Mouse (Mus musculus) hindbrain, embryonic 11.5 days (tissue): Measurements from ENCODE around the gene Pfn1. TPM values are rescaled to one million over a fixed set of nuclear protein-coding genes. Genes with fewer than 3 reads are reported as not detected.

ENCODE experiments used
- ATAC-seq: fragments of 200-750 bp; cut with Nextera tagmentation; 2 replicates; pipeline ENCODE4 v1.8.0; 2017; ENCODE audit warnings: mild to moderate bottlenecking, moderate TSS enrichment, moderate library complexity; ENCODE audit not compliant: low FRiP score
- DNase-seq: peaks from one replicate; pipeline ENCODE4 v3.0.0-alpha.2; 2015; ENCODE audit warnings: low spot score
- H3K27ac ChIP-seq: fragments of 300-500 bp; sonication (generic); 2 replicates; pipeline ENCODE4 v1.5.1; 2014; ENCODE audit warnings: mild to moderate bottlenecking, low read depth, low read length
- H3K27me3 ChIP-seq: fragments of 300-500 bp; sonication (generic); 2 replicates; pipeline ENCODE4 v1.6.1; 2014; ENCODE audit warnings: mild to moderate bottlenecking, low read length, moderate library complexity, mixed read lengths; ENCODE audit not compliant: control insufficient read depth, insufficient read depth
- H3K36me3 ChIP-seq: fragments of 300-500 bp; sonication (generic); 2 replicates; pipeline ENCODE4 v1.6.1; 2014; ENCODE audit warnings: mild to moderate bottlenecking, low read length, moderate library complexity, mixed read lengths; ENCODE audit not compliant: control insufficient read depth, insufficient read depth
- H3K4me1 ChIP-seq: fragments of 300-500 bp; sonication (generic); replicated peaks from 2 replicates; pipeline ENCODE4 v1.6.1; 2014; ENCODE audit warnings: low read length, mixed read lengths; ENCODE audit not compliant: control insufficient read depth, insufficient read depth
- H3K4me2 ChIP-seq: fragments of 300-500 bp; sonication (generic); replicated peaks from 2 replicates; pipeline ENCODE4 v1.6.1; 2014; ENCODE audit warnings: mild to moderate bottlenecking, low read depth, low read length
- H3K4me3 ChIP-seq: fragments of 300-500 bp; sonication (generic); 2 replicates; pipeline ENCODE4 v1.5.1; 2014; ENCODE audit warnings: low read depth, low read length
- H3K9ac ChIP-seq: fragments of 300-500 bp; sonication (generic); 2 replicates; pipeline ENCODE4 v1.6.1; 2014; ENCODE audit warnings: low read depth, low read length
- H3K9me3 ChIP-seq: fragments of 300-500 bp; sonication (generic); 2 replicates; pipeline ENCODE4 v1.6.1; 2016; ENCODE audit warnings: low read length; ENCODE audit not compliant: control insufficient read depth
- WGBS: fragments of 180-500 bp; shearing (Covaris S2); extraction: QIAGEN DNeasy Blood & Tissue Kit; methylation state at CpG from one replicate; pipeline ENCODE4 v1.1.7; 2014; 5-methylcytosine and 5-hydroxymethylcytosine counted together
- polyA plus RNA-seq: library from polyadenylated mRNA; unstranded; fragments of >200 nt; fragmentation: Nextera tagmentation; extraction: Ambion mirVana; gene quantifications from 2 replicates; pipeline ENCODE4 v1.2.1, GENCODE M21; 2014

Pfn1 gene
- polyA plus RNA-seq, 1 experiment from 2014 or later = 1,523 TPM

DNA sequence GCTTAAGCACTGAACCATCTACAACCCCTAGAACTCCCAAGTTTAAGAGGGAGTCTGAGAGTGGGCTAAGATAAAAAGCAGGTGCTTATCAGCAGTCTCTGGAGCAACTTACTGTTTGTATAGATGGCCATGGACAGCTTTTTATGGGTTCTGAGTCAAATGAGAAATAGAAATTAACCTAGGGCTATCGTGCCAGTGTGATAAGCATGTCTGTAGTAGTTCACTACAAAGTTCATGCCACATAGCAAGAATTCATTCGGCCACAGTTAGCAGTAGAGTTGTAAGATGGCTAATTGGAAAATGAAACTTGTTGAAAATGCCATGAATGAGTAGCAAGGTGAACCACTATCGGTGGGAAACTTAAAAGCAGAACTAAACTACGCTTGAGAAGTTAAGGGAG, 5.9 kb downstream of the Pfn1 start:
- no peaks in the 10 kb centered on the region for H3K9me3 ChIP-seq
- H3K36me3 ChIP-seq = 0 out of 2 replicates have a peak, but pooled peaks cover 7% of the 10 kb centered on the region
- no peaks in the 10 kb centered on the region for H3K27me3 ChIP-seq
- no peak for ATAC-seq
- H3K4me1 ChIP-seq = peaks cover 18% of the 10 kb centered on the region
- H3K4me2 ChIP-seq = peak overlapping the region; percentile 96
- peak overlapping the region; percentile 69 for H3K4me3 ChIP-seq
- no peak for DNase-seq
- H3K27ac ChIP-seq = no peak overlapping the region
- H3K9ac ChIP-seq = no peak overlapping the region
- 90% methylated on average over 4 of the region's 4 CpGs for WGBS

GRCm38 (mm10) chr11:70647716-70648420, 6.6 kb downstream of the Pfn1 start:
- Histone ChIP-seq H3K36me3 (0 out of 2 replicates have a peak, but pooled peaks cover 7% of the 10 kb centered on the region), H3K4me1 (peaks cover 17% of the 10 kb centered on the region)
- 5% methylated on average over 28 of the region's 28 CpGs for WGBS

GRCm38 (mm10) chr11:70646691-70647650, 7.5 kb downstream of the Pfn1 start, which contains the start of the genes Rnf167 and Slc25a11:
Gene Rnf167 (plus strand): TSS chr11:70647235.
Gene Slc25a11 (minus strand): TSS chr11:70647479.
- ATAC-seq = peak; percentile 86
- H3K36me3 ChIP-seq = 0 out of 2 replicates have a peak, but pooled peaks cover 7% of the 10 kb centered on the region
- H3K9me3 ChIP-seq = no peaks in the 10 kb centered on the region
- H3K4me2 ChIP-seq = peak within 1 kb of the TSS; percentile 96
- H3K27ac ChIP-seq = peak within 1 kb of the TSS; percentile 79
- peak; percentile 99 for DNase-seq
- under 1% methylated on average over 63 of the region's 63 CpGs for WGBS
- peak within 1 kb of the TSS; percentile 79 for H3K9ac ChIP-seq
- H3K27me3 ChIP-seq = no peaks in the 10 kb centered on the region
- peak within 1 kb of the TSS; percentile 69 for H3K4me3 ChIP-seq
- H3K4me1 ChIP-seq = peaks cover 12% of the 10 kb centered on the region

More at GRCm38 (mm10) chr11:70647716-70648420, 6.6 kb downstream of the Pfn1 start:
- Histone ChIP-seq H3K27me3 (no peaks in the 10 kb centered on the region), H3K9me3 (no peaks in the 10 kb centered on the region), H3K9ac (peak overlapping the region; percentile 73), H3K4me2 (peak overlapping the region; percentile 96), H3K4me3 (peak overlapping the region; percentile 69), H3K27ac (peak overlapping the region; percentile 76)
- ATAC-seq (peak; percentile 17; the same call in 1 of the 2 replicates), DNase-seq (no peak)

- Histone ChIP-seq H3K4me1 (peaks cover 10% of the 10 kb centered on the region), H3K4me3 (peak overlapping the region; percentile 69), H3K9ac (peak overlapping the region; percentile 79), H3K4me2 (peak overlapping the region; percentile 75), H3K9me3 (no peaks in the 10 kb centered on the region), H3K36me3 (0 out of 2 replicates have a peak, but pooled peaks cover 7% of the 10 kb centered on the region), H3K27ac (peak overlapping the region; percentile 79), H3K27me3 (no peaks in the 10 kb centered on the region)
- WGBS = 26% methylated on average over 3 of the region's 3 CpGs
- DNase-seq (no peak), ATAC-seq (no peak)
Measured at GRCm38 (mm10) chr11:70646259-70646555, 8.2 kb downstream of the Pfn1 start.

DNA sequence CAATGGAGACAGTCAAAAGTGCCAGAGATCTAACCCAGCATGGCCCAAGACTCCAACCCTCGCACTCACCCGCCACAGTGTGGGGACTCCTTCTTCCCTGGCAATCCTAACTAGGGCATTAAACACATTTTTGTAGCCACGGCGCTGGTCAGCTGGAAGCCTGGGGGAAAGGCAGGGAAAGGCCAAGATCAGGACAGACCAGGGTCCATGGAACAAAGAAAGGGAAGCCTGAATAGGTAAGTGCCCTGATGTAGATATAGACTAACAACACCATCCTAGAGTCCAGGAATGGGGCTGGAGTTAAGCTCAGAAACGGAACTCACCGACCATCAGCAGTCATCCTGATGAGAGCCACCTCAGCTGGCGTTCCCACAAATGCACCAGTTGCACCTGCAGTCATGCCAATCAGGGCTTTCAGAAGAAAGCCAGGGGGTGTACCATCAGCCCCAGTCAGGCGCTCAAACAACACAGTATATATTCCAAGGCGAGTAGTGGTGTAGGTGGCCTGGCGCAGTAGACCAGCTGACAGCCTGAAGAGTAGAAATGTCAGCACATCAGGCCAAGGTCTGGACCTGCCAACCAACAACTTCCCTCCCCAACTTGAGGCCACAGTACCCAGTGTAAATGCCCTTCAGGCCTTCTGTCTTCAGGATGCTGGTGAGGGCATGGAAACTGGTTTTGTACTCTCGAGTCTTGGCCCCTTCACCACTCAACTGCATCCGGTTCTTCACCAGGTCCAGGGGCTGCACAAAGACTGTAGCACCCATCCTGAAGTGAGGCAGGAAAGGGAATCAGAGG, 8.8 kb downstream of the Pfn1 start:
- Histone ChIP-seq H3K36me3 (0 out of 2 replicates have a peak, but pooled peaks cover 6% of the 10 kb centered on the region), H3K4me3 (peak overlapping the region; percentile 69)
- DNase-seq = no peak

DNA sequence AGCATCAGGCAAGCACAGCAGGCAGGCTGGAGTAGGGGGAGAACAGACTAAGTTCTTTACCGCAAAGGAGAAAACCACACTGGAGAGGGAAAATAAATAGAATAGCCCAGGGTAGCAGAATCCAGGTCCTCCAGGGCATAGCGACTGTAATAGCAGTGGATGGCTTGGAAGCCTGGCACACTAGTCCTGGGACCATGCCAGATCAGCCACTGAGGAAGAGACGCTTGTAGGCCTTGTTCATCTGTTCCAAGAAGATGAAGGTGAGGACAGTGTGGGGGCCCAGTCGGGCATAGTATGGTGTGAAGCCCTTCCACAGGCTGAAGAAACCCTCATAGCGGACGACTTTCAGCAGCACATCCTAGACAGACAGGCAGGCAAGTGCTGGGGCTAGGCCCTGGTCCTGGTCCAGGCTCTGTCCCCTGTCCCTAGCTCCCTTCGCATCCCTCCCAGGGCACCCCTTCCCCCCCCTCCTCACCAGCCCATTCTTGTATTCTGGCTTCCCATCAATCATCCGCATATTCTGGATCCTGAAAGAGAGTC, 9.8 kb downstream of the Pfn1 start:
- 94% methylated on average over 8 of the region's 8 CpGs for WGBS
- DNase-seq (no peak), ATAC-seq (no peak)
- Histone ChIP-seq H3K9ac (no peak overlapping the region), H3K27me3 (no peaks in the 10 kb centered on the region), H3K9me3 (no peaks in the 10 kb centered on the region), H3K4me2 (no peak overlapping the region), H3K27ac (no peak overlapping the region), H3K4me1 (peaks cover 10% of the 10 kb centered on the region), H3K36me3 (0 out of 2 replicates have a peak, but pooled peaks cover 3% of the 10 kb centered on the region), H3K4me3 (no peak overlapping the region)

More for the DNA sequence above, 8.8 kb downstream of the Pfn1 start:
- peaks cover 10% of the 10 kb centered on the region for H3K4me1 ChIP-seq
- no peak overlapping the region for H3K27ac ChIP-seq
- no peaks in the 10 kb centered on the region for H3K27me3 ChIP-seq
- H3K9ac ChIP-seq = peak overlapping the region; percentile 79
- ATAC-seq = no peak
- H3K4me2 ChIP-seq = peak overlapping the region; percentile 75
- no peaks in the 10 kb centered on the region for H3K9me3 ChIP-seq
- WGBS = 95% methylated on average over 12 of the region's 12 CpGs

DNA sequence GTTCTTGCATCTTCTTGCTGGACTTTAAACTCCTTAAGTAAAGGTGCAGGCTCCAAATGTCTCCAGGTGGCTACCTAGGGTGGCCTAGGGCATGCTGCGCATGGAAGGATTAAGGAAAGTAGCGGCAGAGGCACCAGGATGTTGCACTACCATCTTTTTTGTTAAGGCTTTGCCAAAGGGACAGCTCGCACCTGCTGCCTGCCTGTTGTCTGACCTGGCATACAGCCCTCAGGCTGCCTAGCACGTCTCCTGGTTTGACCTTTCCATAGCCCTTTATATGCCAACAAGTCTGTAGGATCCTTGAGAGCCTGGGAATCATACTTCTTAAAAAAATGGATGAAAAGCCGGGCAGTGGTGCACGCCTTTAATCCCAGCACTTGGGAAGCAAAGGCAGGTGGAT, 11.4 kb downstream of the Pfn1 start:
- Histone ChIP-seq H3K27ac (no peak overlapping the region), H3K36me3 (no peaks in the 10 kb centered on the region), H3K4me3 (no peak overlapping the region), H3K9ac (no peak overlapping the region), H3K27me3 (no peaks in the 10 kb centered on the region), H3K4me1 (peaks cover 5% of the 10 kb centered on the region), H3K9me3 (no peaks in the 10 kb centered on the region), H3K4me2 (no peak overlapping the region)
- 92% methylated on average over 6 of the region's 6 CpGs for WGBS
- ATAC-seq (no peak), DNase-seq (no peak)

GRCm38 (mm10) chr11:70641241-70641640, 13.2 kb downstream of the Pfn1 start:
- Histone ChIP-seq H3K4me1 (peaks cover 5% of the 10 kb centered on the region; the same call in 1 of the 2 replicates), H3K27ac (no peak overlapping the region), H3K9ac (no peak overlapping the region), H3K4me3 (no peak overlapping the region), H3K4me2 (no peak overlapping the region), H3K9me3 (no peaks in the 10 kb centered on the region), H3K36me3 (no peaks in the 10 kb centered on the region), H3K27me3 (no peaks in the 10 kb centered on the region)
- 83% methylated on average over 7 of the region's 7 CpGs for WGBS
- DNase-seq (no peak), ATAC-seq (no peak)
